Mouse (Mus musculus): ENCODE measurements around the gene Pnkd. TPM values are rescaled to one million over a fixed set of nuclear protein-coding genes. Genes with fewer than 3 reads are reported as not detected.
"Not testable (repeated sequence)": the region's sequence is repeated elsewhere in the genome, so short reads cannot be mapped to it uniquely, and the experiment has no call there.

Pnkd gene
- polyA plus RNA-seq, 1 experiment from 2014 or later = 104 TPM

- H3K9ac ChIP-seq = no peak overlapping the region
- ATAC-seq (ENCODE audit: insufficient number of reproducible peaks, low FRiP score, low TSS enrichment, low read depth) = no peak
- no peaks in the 10 kb centered on the region for H3K9me3 ChIP-seq
- no peak overlapping the region for H3K4me3 ChIP-seq
- no peaks in the 10 kb centered on the region for H3K36me3 ChIP-seq
- no peak overlapping the region for H3K4me2 ChIP-seq
- peaks cover 31% of the 10 kb centered on the region for H3K4me1 ChIP-seq
- H3K27me3 ChIP-seq = no peaks in the 10 kb centered on the region
- no peak overlapping the region for H3K27ac ChIP-seq
- WGBS = 85% methylated on average over 3 of the region's 3 CpGs
These were observed 52.6 kb downstream of the Pnkd start for GRCm38 (mm10) chr1:74337241-74337771.

DNA sequence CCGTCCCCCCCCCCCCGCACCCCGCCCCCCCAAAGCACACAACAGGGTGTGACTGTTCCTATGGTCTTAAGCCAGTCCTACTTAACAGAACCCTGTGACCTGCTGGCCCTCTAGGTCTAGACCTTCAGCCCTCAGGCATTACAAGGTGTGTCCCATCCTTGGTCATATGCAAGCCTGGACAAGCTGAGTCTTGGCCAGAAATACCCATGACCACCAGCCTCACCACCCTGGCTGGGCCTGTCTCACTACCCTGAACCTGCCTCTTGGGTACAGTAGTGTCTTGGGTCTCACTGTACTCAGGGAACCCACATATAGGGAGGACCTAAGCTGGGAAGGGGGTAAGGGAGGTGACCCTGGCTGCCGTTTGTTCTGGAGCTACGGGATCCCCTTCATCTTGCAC lies 53.3 kb downstream of the Pnkd start:
- WGBS = 89% methylated on average over 5 of the region's 5 CpGs

DNA sequence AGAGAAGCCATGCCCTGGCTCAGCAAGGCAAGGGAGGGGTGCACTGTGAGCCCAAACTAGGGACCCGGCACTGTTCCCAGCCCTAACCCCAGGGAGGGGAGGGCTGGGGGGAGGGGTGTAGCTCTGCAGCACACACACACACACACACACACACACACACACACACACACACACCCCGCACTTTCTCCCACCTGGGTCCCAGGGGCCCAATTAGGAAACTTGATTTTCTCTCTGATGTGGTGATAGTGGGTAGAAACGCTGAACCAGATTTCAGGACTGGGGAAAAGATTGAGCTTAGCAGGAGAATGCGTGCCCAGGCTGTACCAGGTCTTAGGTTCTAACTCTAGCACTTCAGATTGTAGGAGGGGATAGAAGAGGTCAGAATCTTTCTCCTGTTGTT lies 53.9 kb downstream of the Pnkd start:
- no peak overlapping the region for H3K9ac ChIP-seq
- no peak overlapping the region for H3K4me2 ChIP-seq
- no peaks in the 10 kb centered on the region for H3K36me3 ChIP-seq
- WGBS = 57% methylated on average over 3 of the region's 4 CpGs
- peaks cover 23% of the 10 kb centered on the region; the same call in 1 of the 2 replicates for H3K4me1 ChIP-seq
- no peak overlapping the region for H3K27ac ChIP-seq
- no peaks in the 10 kb centered on the region for H3K27me3 ChIP-seq
- H3K4me3 ChIP-seq = no peak overlapping the region
- no peaks in the 10 kb centered on the region for H3K9me3 ChIP-seq
- no peak for ATAC-seq (ENCODE audit: insufficient number of reproducible peaks, low FRiP score, low TSS enrichment, low read depth)

More for the DNA sequence above, 53.3 kb downstream of the Pnkd start:
- ATAC-seq (ENCODE audit: insufficient number of reproducible peaks, low FRiP score, low TSS enrichment, low read depth) = no peak
- Histone ChIP-seq H3K9ac (no peak overlapping the region), H3K4me2 (no peak overlapping the region), H3K27me3 (no peaks in the 10 kb centered on the region), H3K4me3 (no peak overlapping the region), H3K27ac (no peak overlapping the region), H3K9me3 (no peaks in the 10 kb centered on the region), H3K4me1 (peaks cover 28% of the 10 kb centered on the region), H3K36me3 (no peaks in the 10 kb centered on the region)

DNA sequence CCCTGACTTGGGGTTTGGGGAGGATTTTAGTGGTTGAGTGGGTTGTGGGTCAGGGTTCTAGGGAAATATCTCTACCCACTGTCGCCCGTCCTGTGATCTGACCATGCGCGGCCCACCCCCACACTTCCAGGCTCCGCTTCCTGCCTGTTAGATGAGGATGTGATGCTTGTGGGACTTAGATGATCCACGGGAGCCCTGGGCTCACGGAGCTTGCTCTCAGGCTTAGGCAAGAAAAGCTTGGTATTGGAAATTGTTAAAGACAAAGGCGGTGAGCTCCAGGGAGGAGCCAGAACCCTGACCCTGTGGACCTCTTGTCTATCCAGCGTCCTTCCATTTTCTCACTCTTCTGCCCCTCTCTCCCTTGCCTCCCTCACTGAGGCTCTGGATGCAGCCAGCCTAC lies 55.2 kb downstream of the Pnkd start:
- WGBS = 91% methylated on average over 9 of the region's 9 CpGs
- no peak overlapping the region for H3K4me3 ChIP-seq
- no peak overlapping the region for H3K4me2 ChIP-seq
- ATAC-seq (ENCODE audit: insufficient number of reproducible peaks, low FRiP score, low TSS enrichment, low read depth) = no peak
- H3K9ac ChIP-seq = no peak overlapping the region
- H3K4me1 ChIP-seq = peaks cover 18% of the 10 kb centered on the region; the same call in 1 of the 2 replicates
- H3K27ac ChIP-seq = no peak overlapping the region
- H3K36me3 ChIP-seq = no peaks in the 10 kb centered on the region
- H3K27me3 ChIP-seq = no peaks in the 10 kb centered on the region
- H3K9me3 ChIP-seq = no peaks in the 10 kb centered on the region

DNA sequence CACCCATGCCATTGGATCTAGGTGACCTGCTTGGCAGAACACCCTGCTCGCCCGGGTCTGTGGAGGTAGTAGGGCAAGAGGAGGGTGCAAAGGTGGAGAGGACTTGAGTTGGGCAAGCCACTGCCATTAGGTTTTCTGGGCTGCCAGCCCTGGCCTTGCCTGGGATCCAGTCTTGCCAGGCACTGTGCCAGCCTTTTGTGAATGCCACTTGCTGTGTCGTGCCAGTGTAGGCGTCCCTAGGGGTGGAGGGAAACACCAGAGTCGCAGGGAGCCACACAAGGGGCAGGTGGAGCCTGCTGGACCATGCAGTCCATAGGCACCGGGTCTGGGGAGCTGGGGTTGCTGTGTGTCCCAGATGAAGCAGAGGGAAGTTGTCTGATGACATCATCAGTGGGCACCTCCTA lies 55.6 kb downstream of the Pnkd start:
- no peak for ATAC-seq (ENCODE audit: insufficient number of reproducible peaks, low FRiP score, low TSS enrichment, low read depth)
- peaks cover 15% of the 10 kb centered on the region; the same call in 1 of the 2 replicates for H3K4me1 ChIP-seq
- H3K27ac ChIP-seq = no peak overlapping the region
- no peak overlapping the region for H3K4me3 ChIP-seq
- 95% methylated on average over 6 of the region's 6 CpGs for WGBS
- H3K9ac ChIP-seq = no peak overlapping the region
- H3K27me3 ChIP-seq = no peaks in the 10 kb centered on the region
- H3K9me3 ChIP-seq = no peaks in the 10 kb centered on the region
- H3K36me3 ChIP-seq = no peaks in the 10 kb centered on the region
- H3K4me2 ChIP-seq = no peak overlapping the region

DNA sequence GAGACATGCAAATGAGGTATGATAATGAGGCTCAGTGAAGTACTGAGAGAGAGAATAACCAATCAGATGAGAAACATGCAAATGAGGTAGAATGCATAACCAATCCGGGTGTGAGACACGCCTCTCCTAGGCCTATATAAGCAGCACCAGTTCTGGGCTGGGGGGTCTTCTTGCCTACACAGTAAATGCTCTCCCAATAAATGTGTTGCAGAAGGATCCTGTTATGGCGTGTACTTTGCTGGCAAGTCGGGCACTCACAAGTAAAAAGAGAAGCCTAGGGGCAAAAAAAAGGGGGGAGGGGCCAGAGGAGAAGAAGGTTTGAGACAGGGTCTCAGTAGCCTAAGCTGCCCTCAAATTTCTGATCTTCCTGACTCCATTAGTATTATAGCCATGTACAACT lies 56.3 kb downstream of the Pnkd start:
- H3K4me1 ChIP-seq = peaks cover 17% of the 10 kb centered on the region; the same call in 1 of the 2 replicates
- H3K27ac ChIP-seq; H3K36me3 ChIP-seq; H3K4me2 ChIP-seq; H3K27me3 ChIP-seq; ATAC-seq (ENCODE audit: insufficient number of reproducible peaks, low FRiP score, low TSS enrichment, low read depth); H3K9me3 ChIP-seq; H3K4me3 ChIP-seq; H3K9ac ChIP-seq: not testable (repeated sequence)
- 80% methylated on average over 4 of the region's 4 CpGs for WGBS

DNA sequence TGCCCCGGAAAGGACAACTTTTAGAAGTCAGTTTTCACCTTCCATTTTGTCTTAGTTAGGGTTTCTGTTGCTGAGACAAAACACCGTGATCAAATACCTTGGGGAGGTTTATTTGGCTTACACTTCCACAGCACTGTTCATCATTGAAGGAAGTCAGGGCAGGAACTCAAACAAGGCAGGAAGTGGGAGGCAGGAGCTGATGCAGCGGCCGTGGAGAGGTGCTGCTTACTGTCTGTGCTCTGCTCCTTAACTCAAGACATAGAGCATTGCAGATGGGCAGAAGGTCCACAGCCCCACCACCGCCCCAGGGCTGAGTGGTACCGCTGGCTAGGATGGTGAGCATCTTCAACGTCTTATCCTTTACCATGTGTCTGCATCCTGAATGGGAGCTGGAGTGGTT lies 57.2 kb downstream of the Pnkd start:
- H3K27ac ChIP-seq = no peak overlapping the region
- 84% methylated on average over 7 of the region's 7 CpGs for WGBS
- no peaks in the 10 kb centered on the region for H3K27me3 ChIP-seq
- no peak for ATAC-seq (ENCODE audit: insufficient number of reproducible peaks, low FRiP score, low TSS enrichment, low read depth)
- peaks cover 17% of the 10 kb centered on the region; the same call in 1 of the 2 replicates for H3K4me1 ChIP-seq
- no peak overlapping the region for H3K9ac ChIP-seq
- no peaks in the 10 kb centered on the region for H3K36me3 ChIP-seq
- no peak overlapping the region for H3K4me3 ChIP-seq
- no peak overlapping the region for H3K4me2 ChIP-seq
- H3K9me3 ChIP-seq = no peaks in the 10 kb centered on the region

- ATAC-seq (ENCODE audit: insufficient number of reproducible peaks, low FRiP score, low TSS enrichment, low read depth) = no peak
- 92% methylated on average over 1 of the region's 1 CpGs for WGBS
- H3K4me2 ChIP-seq = no peak overlapping the region
- no peaks in the 10 kb centered on the region for H3K9me3 ChIP-seq
- no peak overlapping the region for H3K9ac ChIP-seq
- no peak overlapping the region for H3K4me3 ChIP-seq
- H3K27ac ChIP-seq = no peak overlapping the region
- H3K27me3 ChIP-seq = no peaks in the 10 kb centered on the region
- H3K4me1 ChIP-seq = peaks cover 17% of the 10 kb centered on the region; the same call in 1 of the 2 replicates
- 0 out of 2 replicates have a peak, but pooled peaks cover under 1% of the 10 kb centered on the region for H3K36me3 ChIP-seq
These were observed 57.6 kb downstream of the Pnkd start for GRCm38 (mm10) chr1:74342308-74342707.

DNA sequence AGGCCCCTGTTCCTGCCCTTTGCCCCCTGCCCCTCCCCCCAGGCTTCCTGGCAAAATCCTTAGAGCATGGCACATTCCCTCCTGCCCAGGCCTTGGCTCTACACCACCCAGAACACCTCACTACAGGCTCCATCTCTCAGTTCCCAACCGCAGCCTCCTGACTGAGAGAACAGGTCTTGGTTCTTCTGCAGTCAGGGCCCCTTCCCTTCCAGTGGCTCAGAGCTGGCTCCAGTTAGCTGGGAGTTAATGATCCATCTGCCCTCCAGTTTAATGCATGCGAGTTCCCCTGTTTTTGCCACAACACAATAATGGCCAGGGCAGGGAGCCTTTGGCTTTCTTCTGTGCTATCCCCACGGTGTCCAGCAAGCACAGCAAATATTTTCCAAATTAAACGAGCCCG lies 58.4 kb downstream of the Pnkd start:
- no peak for ATAC-seq (ENCODE audit: insufficient number of reproducible peaks, low FRiP score, low TSS enrichment, low read depth)
- H3K36me3 ChIP-seq = 0 out of 2 replicates have a peak, but pooled peaks cover 5% of the 10 kb centered on the region
- no peaks in the 10 kb centered on the region for H3K27me3 ChIP-seq
- no peak overlapping the region for H3K4me2 ChIP-seq
- no peaks in the 10 kb centered on the region for H3K9me3 ChIP-seq
- H3K4me1 ChIP-seq = peaks cover 12% of the 10 kb centered on the region; the same call in 1 of the 2 replicates
- H3K27ac ChIP-seq = no peak overlapping the region
- no peak overlapping the region for H3K4me3 ChIP-seq
- WGBS = 63% methylated on average over 5 of the region's 5 CpGs
- H3K9ac ChIP-seq = no peak overlapping the region

DNA sequence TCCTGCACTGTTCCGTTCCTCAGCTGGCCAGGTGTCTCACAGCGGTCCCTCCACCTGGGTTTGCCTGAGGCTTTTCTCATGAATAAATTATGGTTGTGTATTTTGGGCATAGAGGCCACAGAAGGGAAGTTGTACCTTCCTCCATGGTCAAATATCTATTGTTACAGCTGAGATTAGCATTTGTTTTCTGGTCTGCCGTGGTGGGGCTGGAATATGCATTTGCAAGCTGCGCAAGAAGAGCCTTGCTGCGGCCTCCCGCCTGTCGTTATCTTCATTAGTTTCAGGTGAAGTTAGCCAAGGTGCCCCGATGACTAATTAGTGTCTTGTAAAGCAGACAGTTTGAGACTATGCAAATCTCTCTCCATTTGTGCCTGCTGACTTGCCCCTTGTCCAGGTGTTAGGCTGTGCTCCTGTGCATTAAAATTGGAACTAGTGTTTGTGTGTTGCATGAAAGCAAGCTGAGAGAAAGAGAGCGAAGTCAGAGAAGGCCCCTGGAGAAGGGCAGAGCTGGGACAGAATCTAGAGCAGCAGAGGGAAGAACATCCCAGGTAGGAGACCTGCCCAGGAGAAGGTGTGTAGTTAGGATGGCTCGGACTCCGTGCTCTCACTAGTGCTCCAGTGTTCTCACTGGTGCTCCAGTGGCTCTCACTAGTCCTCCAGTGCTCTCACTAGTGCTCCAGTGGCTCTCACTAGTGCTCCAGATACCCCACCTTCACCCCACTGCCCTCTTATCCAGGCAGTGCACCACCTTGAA lies 59.6 kb downstream of the Pnkd start:
- H3K9ac ChIP-seq = no peak overlapping the region
- H3K4me1 ChIP-seq = peaks cover 8% of the 10 kb centered on the region; the same call in 1 of the 2 replicates
- no peak overlapping the region for H3K4me2 ChIP-seq
- no peak overlapping the region for H3K27ac ChIP-seq
- 67% methylated on average over 11 of the region's 11 CpGs for WGBS
- no peaks in the 10 kb centered on the region for H3K27me3 ChIP-seq
- no peak for ATAC-seq (ENCODE audit: insufficient number of reproducible peaks, low FRiP score, low TSS enrichment, low read depth)
- peaks cover 10% of the 10 kb centered on the region for H3K36me3 ChIP-seq
- H3K4me3 ChIP-seq = no peak overlapping the region
- no peaks in the 10 kb centered on the region for H3K9me3 ChIP-seq

- WGBS = 86% methylated on average over 13 of the region's 13 CpGs
- no peak overlapping the region for H3K27ac ChIP-seq
These were observed 66.5 kb downstream of the Pnkd start for GRCm38 (mm10) chr1:74351185-74351769.

DNA sequence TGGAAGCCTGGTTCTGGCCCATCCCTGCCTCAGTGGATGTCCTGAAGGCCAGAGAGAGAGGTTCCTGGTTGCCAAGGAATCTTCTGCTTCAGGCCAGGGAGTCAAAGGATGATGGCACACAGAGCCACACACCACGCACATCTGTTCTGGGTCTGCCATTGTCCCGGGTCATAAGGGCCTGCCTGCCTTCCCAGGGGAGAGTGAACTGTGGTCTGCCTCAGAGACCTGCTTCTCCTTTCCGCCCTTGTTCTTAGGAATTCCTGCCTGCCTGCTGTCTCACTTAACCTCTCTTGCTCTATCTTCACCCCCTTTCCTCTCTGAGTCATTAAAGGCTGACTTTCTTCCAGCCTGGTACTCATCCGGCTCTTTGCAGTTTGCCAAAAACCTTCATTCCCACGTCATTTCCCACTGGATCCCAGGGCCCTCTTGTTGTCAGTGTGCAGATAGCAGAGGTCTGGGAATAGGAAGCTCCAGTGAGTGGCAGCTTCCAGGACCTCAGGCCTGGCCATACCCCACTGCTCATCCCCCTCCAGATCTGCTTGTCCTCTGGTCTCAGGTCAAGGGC lies 67.9 kb downstream of the Pnkd start:
- ATAC-seq (ENCODE audit: insufficient number of reproducible peaks, low FRiP score, low TSS enrichment, low read depth) = no peak

More at GRCm38 (mm10) chr1:74351185-74351769, 66.5 kb downstream of the Pnkd start:
- Histone ChIP-seq H3K4me2 (no peak overlapping the region), H3K36me3 (peaks cover 45% of the 10 kb centered on the region), H3K4me3 (no peak overlapping the region), H3K9ac (no peak overlapping the region), H3K9me3 (no peaks in the 10 kb centered on the region), H3K4me1 (no peaks in the 10 kb centered on the region), H3K27me3 (no peaks in the 10 kb centered on the region)
- ATAC-seq (ENCODE audit: insufficient number of reproducible peaks, low FRiP score, low TSS enrichment, low read depth) = no peak

More for the DNA sequence above, 67.9 kb downstream of the Pnkd start:
- Histone ChIP-seq H3K36me3 (peaks cover 42% of the 10 kb centered on the region), H3K4me1 (no peaks in the 10 kb centered on the region), H3K27ac (no peak overlapping the region), H3K9me3 (no peaks in the 10 kb centered on the region), H3K9ac (no peak overlapping the region), H3K27me3 (no peaks in the 10 kb centered on the region), H3K4me3 (no peak overlapping the region), H3K4me2 (no peak overlapping the region)
- 80% methylated on average over 5 of the region's 5 CpGs for WGBS

Data from limb, embryonic 15.5 days (tissue).